Mouse (Mus musculus) left cerebral cortex, adult 9 months (tissue): ENCODE data around the gene Pdlim5.

Source experiments
- DNase-seq, 2 experiments: peaks; one replicate each; pipeline ENCODE4 v3.0.0; 2022; ENCODE audit warnings: low spot score in 2 of 2

Pdlim5 gene

GRCm38 (mm10) chr3:142339440-142340251, 55.9 kb downstream of the Pdlim5 start:
- DNase-seq: no peak

- no peak for DNase-seq
These were observed 57.4 kb downstream of the Pdlim5 start for GRCm38 (mm10) chr3:142338058-142338457.

- DNase-seq: no peak
These were observed 61.0 kb downstream of the Pdlim5 start for GRCm38 (mm10) chr3:142334496-142334895.

GRCm38 (mm10) chr3:142333458-142333857, 62.0 kb downstream of the Pdlim5 start:
- DNase-seq: no peak

GRCm38 (mm10) chr3:142332716-142333115, 62.8 kb downstream of the Pdlim5 start:
- DNase-seq: no peak

- DNase-seq: no peak
These were observed 63.5 kb downstream of the Pdlim5 start for GRCm38 (mm10) chr3:142331872-142332554.

- no peak for DNase-seq
These were observed 65.1 kb downstream of the Pdlim5 start for GRCm38 (mm10) chr3:142330425-142330824.

- DNase-seq: no peak
These were observed 71.9 kb downstream of the Pdlim5 start for GRCm38 (mm10) chr3:142323592-142323991.

GRCm38 (mm10) chr3:142321930-142322329, 73.6 kb downstream of the Pdlim5 start:
- DNase-seq: peak in 1 of 2 experiments; percentile 21

GRCm38 (mm10) chr3:142318147-142318546, 77.3 kb downstream of the Pdlim5 start:
- DNase-seq: peak in 1 of 2 experiments; percentile 61

- DNase-seq: no peak
These were observed 79.3 kb downstream of the Pdlim5 start for GRCm38 (mm10) chr3:142316138-142316740.

GRCm38 (mm10) chr3:142311075-142311474, 84.4 kb downstream of the Pdlim5 start:
- DNase-seq: no peak

GRCm38 (mm10) chr3:142310446-142310845, 85.0 kb downstream of the Pdlim5 start:
- DNase-seq: peak in 1 of 2 experiments; percentile 6

GRCm38 (mm10) chr3:142295287-142295676, 100.2 kb downstream of the Pdlim5 start:
- DNase-seq: no peak

- DNase-seq: peak in 1 of 2 experiments; percentile 52
These were observed 100.7 kb downstream of the Pdlim5 start for GRCm38 (mm10) chr3:142294616-142295286.

GRCm38 (mm10) chr3:142293561-142293960, 101.9 kb downstream of the Pdlim5 start:
- DNase-seq: no peak

- DNase-seq: peak; percentile 33 to 81
These were observed 112.8 kb downstream of the Pdlim5 start for GRCm38 (mm10) chr3:142282706-142283105.

- no peak for DNase-seq
These were observed 113.8 kb downstream of the Pdlim5 start for GRCm38 (mm10) chr3:142281656-142282055.

- DNase-seq: no peak
These were observed 114.4 kb downstream of the Pdlim5 start for GRCm38 (mm10) chr3:142281093-142281445.

- DNase-seq: no peak
These were observed 115.0 kb downstream of the Pdlim5 start for GRCm38 (mm10) chr3:142280366-142281092.

GRCm38 (mm10) chr3:142279011-142279410, 116.5 kb downstream of the Pdlim5 start:
- DNase-seq: no peak
